Mouse (Mus musculus) stomach, embryonic 14.5 days (tissue): Measurements from ENCODE around the gene Tead2. TPM values are rescaled to one million over a fixed set of nuclear protein-coding genes. Genes with fewer than 3 reads are reported as not detected.

Source experiments
- ATAC-seq: fragments of 200-750 bp; cut with Nextera tagmentation; 2 replicates; pipeline ENCODE4 v1.8.0; 2017; ENCODE audit warnings: low read depth, moderate TSS enrichment; ENCODE audit not compliant: insufficient number of reproducible peaks, insufficient read depth, low FRiP score
- H3K27ac ChIP-seq: fragments of 300-500 bp; sonication (generic); 2 replicates; pipeline ENCODE4 v1.5.1; 2014; ENCODE audit warnings: mild to moderate bottlenecking, low read length, moderate library complexity, mixed read lengths
- H3K27me3 ChIP-seq: fragments of 300-500 bp; sonication (generic); 2 replicates; pipeline ENCODE4 v1.6.1; 2014; ENCODE audit warnings: low read length, control low read depth, mixed read lengths; ENCODE audit not compliant: control insufficient read depth, insufficient read depth
- H3K36me3 ChIP-seq: fragments of 300-500 bp; sonication (generic); 2 replicates; pipeline ENCODE4 v1.6.1; 2014; ENCODE audit warnings: mild to moderate bottlenecking, control low read depth, low read length, moderate library complexity, mixed read lengths; ENCODE audit not compliant: control insufficient read depth, insufficient read depth
- H3K4me1 ChIP-seq: fragments of 300-500 bp; sonication (generic); 2 replicates; pipeline ENCODE4 v1.6.1; 2014; ENCODE audit warnings: low read length, control low read depth, mixed read lengths; ENCODE audit not compliant: control insufficient read depth, insufficient read depth
- H3K4me2 ChIP-seq: fragments of 300-500 bp; sonication (generic); replicated peaks from 2 replicates; pipeline ENCODE4 v1.6.1; 2014; ENCODE audit warnings: low read depth, low read length, control low read depth
- H3K4me3 ChIP-seq: fragments of 300-500 bp; sonication (generic); 2 replicates; pipeline ENCODE4 v1.5.1; 2014; ENCODE audit warnings: low read depth, low read length, control low read depth
- H3K9ac ChIP-seq: fragments of 300-500 bp; sonication (generic); replicated peaks from 2 replicates; pipeline ENCODE4 v1.6.1; 2014; ENCODE audit warnings: low read depth, mild to moderate bottlenecking, control low read depth, low read length, moderate library complexity, mixed read lengths
- H3K9me3 ChIP-seq: fragments of 300-500 bp; sonication (generic); 2 replicates; pipeline ENCODE4 v1.6.1; 2016; ENCODE audit warnings: low read depth, low read length, control low read depth; ENCODE audit not compliant: control insufficient read depth
- WGBS: fragments of 180-500 bp; shearing (Covaris S2); extraction: QIAGEN DNeasy Blood & Tissue Kit; methylation state at CpG from one replicate; pipeline ENCODE4 v1.1.7; 2014; 5-methylcytosine and 5-hydroxymethylcytosine counted together
- polyA plus RNA-seq: library from polyadenylated mRNA; unstranded; fragments of >200 nt; fragmentation: Nextera tagmentation; extraction: Ambion mirVana; gene quantifications from 2 replicates; pipeline ENCODE4 v1.2.1, GENCODE M21; 2014

The Tead2 gene
- polyA plus RNA-seq, 1 experiment from 2014 or later = 167 TPM

DNA sequence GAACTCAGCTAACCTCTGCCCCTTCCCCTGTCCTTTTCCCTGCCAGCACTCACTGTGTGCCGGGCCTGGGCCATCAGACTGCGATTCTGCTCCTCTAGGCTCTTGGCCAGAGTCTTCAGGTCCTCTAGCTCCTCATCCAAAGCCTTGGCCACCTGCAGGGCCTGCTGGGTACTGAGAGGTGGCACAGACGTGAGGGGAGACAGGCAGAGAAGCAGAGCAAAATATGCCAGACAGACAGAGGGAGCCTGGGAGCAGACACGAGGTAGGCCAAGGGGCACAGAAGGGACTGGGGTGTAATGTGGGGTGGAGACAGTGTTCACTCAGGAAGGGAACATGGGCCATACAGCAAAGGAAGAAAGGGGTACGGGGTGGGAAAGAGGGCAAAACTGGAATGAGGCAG is 22.1 kb upstream of the Tead2 start:
- Histone ChIP-seq H3K4me3 (no peak overlapping the region), H3K27me3 (no peaks in the 10 kb centered on the region), H3K9ac (no peak overlapping the region), H3K4me1 (peaks cover 6% of the 10 kb centered on the region; the same call in 1 of the 2 replicates), H3K4me2 (no peak overlapping the region), H3K27ac (no peak overlapping the region), H3K9me3 (no peaks in the 10 kb centered on the region), H3K36me3 (no peaks in the 10 kb centered on the region)
- ATAC-seq = no peak
- WGBS = 49% methylated on average over 5 of the region's 5 CpGs

DNA sequence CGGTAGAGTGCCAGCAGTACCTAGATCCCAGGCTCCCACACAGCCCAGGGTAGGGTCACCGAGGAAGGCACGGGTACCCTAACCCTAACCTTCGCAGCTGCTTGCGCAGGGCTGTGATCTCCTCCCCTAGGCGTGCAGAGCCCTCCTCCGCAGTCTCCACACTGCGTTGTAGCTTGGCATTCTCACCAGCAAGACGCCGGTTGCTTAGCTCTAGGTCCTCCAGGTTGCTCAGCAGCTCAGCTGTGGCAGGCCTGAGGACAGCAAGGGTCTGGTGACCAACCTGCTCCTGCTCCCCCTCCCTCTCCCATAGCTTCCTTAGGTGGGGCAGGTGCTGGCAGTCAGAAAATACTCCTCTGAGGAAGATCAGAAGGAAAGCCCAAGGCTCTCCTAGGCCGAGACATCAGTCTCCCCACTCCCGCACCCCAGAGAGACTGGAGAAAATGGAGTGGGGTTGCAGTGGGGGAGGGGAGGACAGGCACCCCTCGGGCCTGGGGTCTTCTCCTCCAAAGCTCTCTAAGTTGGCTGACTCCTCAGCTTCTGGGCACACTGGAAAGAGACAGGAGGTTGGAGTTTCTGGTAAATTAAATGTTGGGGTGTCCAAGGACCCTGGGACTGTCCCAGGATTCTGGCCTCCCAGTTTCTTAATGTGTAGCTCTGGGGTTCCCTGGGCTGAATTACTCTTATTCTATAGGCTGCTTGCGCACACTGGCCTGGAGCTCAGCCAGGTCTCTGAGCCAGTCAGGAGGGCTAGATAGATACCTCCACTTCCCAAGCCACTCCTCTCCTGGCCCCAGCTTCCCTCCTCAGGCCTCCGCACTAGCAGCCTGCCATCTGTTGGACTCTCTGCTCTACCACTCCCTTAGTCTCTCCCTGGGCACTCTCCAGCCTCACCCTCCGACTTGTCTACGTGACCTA is 21.4 kb upstream of the Tead2 start:
- Histone ChIP-seq H3K36me3 (no peaks in the 10 kb centered on the region), H3K9me3 (no peaks in the 10 kb centered on the region), H3K27ac (no peak overlapping the region), H3K27me3 (no peaks in the 10 kb centered on the region), H3K9ac (no peak overlapping the region), H3K4me2 (no peak overlapping the region), H3K4me3 (no peak overlapping the region), H3K4me1 (peaks cover 6% of the 10 kb centered on the region; the same call in 1 of the 2 replicates)
- no peak for ATAC-seq
- 65% methylated on average over 17 of the region's 17 CpGs for WGBS

DNA sequence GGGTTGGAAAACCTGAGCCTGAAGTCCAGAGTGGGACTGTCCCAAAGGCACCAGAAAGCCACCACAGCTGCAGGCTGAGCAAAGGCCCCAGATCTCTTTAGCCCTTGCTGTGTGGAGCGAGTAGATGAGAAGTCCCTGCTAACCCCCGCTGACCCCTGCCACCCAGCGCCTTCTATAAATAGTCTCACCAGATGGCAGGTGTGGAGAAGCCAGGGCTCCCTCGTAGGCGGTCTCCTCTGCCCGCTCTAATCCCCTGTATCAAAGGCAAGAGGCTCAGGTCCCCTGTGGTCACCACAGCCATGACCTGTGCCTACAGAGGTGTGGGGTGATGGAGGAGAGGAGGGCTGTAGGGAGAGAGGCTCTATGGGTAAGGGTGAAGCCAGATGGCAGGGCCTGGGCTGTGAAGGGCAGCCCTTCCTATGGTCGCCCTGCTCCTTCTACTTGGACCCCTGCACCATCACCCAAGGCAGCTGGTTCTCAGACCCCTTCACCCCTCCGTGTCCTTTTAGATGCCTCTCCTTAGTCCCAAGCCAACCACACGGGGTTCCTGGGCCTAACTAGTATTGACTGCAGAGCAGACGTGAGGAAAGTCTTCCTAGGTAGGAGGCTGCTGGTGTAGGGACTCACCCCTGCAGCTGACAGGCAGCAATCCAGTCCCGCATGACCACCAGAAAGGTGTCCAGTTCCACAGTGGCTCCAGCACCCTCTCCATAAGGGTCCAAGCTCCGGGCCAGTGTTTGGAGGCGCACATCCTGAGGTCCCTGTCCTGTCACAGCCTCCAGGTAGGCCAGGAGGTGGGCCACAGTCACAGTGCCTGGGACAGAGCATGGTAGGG is 20.0 kb upstream of the Tead2 start:
- Histone ChIP-seq H3K27me3 (no peaks in the 10 kb centered on the region), H3K9me3 (no peaks in the 10 kb centered on the region), H3K4me2 (no peak overlapping the region), H3K27ac (no peak overlapping the region), H3K4me3 (no peak overlapping the region), H3K9ac (no peak overlapping the region), H3K4me1 (peaks cover 6% of the 10 kb centered on the region; the same call in 1 of the 2 replicates), H3K36me3 (no peaks in the 10 kb centered on the region)
- no peak for ATAC-seq
- WGBS = 55% methylated on average over 13 of the region's 13 CpGs

DNA sequence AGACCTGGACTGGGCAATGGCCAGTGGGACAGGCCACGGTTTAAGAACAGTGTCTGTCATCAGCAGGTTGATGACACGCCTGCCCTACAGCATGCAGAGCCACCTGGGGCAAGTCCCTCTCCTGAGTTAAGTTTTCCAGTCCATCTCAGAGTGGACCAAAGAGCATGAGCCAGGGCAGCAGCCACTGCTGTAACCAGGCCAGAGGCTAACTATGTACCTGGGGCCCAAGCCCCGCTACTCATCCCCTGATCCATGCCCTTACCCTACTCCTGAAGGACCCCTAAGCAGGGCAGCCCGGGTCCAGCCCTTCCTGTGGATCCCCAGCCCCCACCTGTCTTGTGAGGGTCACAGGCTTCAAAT is 19.4 kb upstream of the Tead2 start:
- 89% methylated on average over 4 of the region's 4 CpGs for WGBS

DNA sequence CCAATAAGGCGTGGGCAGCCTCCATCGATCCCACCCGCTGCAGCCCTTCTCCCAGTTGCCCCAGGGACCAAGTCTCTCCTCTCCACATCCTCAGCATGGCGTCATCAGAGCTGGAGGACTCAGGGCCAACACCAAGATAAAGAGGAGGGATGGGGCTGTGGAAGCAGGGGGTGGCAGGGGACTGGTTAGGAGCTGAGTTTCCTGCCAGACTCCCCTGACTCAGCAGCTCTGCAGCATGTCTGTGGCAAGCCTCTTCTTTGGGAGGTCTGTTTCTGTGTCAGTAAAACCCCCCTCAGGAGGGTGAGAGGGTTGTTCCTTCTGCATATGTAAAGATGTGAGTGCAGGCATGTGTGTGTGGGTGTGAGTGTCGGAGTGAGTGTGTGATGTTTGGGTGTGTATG is 18.6 kb upstream of the Tead2 start:
- Histone ChIP-seq H3K4me1 (peaks cover 2% of the 10 kb centered on the region; the same call in 1 of the 2 replicates), H3K4me2 (no peak overlapping the region), H3K27me3 (no peaks in the 10 kb centered on the region), H3K9me3 (no peaks in the 10 kb centered on the region), H3K4me3 (no peak overlapping the region), H3K9ac (no peak overlapping the region), H3K27ac (no peak overlapping the region), H3K36me3 (no peaks in the 10 kb centered on the region)
- WGBS = 67% methylated on average over 5 of the region's 5 CpGs
- no peak for ATAC-seq

More for the DNA sequence above, 19.4 kb upstream of the Tead2 start:
- Histone ChIP-seq H3K27ac (no peak overlapping the region), H3K36me3 (no peaks in the 10 kb centered on the region), H3K9me3 (no peaks in the 10 kb centered on the region), H3K4me1 (peaks cover 6% of the 10 kb centered on the region; the same call in 1 of the 2 replicates), H3K4me2 (no peak overlapping the region), H3K27me3 (no peaks in the 10 kb centered on the region), H3K4me3 (no peak overlapping the region), H3K9ac (no peak overlapping the region)
- ATAC-seq = no peak

DNA sequence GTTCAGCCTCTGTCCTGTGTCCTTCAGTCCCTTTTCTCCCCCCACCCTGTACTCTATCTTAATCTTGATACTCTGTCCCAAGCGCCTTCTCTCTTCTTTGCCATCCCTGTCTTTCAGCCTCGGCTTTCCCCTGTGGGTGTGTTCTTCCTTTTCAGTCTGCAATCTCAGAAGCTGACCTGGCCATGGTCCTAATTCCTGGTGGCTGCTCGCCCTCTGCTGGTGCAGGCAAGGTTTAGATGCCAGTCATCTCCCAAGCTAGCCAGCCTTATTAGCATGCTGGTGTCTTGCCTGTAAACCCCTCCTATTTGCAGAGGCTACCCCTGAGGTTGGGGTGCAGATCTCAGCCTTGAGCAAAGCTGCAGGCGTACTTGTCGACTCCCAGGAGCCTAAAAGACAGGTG is 17.1 kb upstream of the Tead2 start:
- Histone ChIP-seq H3K27ac (no peak overlapping the region), H3K27me3 (no peaks in the 10 kb centered on the region), H3K4me3 (no peak overlapping the region), H3K4me1 (no peaks in the 10 kb centered on the region), H3K9ac (no peak overlapping the region), H3K9me3 (no peaks in the 10 kb centered on the region), H3K4me2 (no peak overlapping the region), H3K36me3 (no peaks in the 10 kb centered on the region)
- no peak for ATAC-seq
- WGBS = 9% methylated on average over 5 of the region's 5 CpGs

DNA sequence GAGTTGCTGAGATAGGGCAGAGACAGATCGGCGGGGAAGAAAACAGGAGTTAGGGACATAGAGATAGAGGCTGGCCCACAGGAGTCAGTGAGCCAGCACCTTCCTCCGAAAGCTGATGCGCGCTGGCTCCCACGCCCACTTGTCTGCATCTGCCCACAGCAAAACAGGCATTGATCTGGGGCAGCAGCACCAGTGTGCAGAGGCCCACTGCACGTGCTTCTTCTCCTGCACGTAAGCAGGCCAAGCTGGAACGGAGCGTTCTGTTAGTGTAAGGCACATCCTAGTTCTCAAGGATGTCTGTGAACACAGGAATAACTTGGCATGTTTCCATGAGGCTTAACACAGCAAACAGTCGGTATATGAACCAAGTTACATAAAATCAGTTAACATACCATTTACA is 16.6 kb upstream of the Tead2 start:
- H3K9me3 ChIP-seq = no peaks in the 10 kb centered on the region
- H3K27me3 ChIP-seq = no peaks in the 10 kb centered on the region
- H3K4me1 ChIP-seq = no peaks in the 10 kb centered on the region
- no peak overlapping the region for H3K9ac ChIP-seq
- no peaks in the 10 kb centered on the region for H3K36me3 ChIP-seq
- 78% methylated on average over 11 of the region's 11 CpGs for WGBS
- H3K4me3 ChIP-seq = no peak overlapping the region
- no peak overlapping the region for H3K4me2 ChIP-seq
- no peak for ATAC-seq
- H3K27ac ChIP-seq = no peak overlapping the region

DNA sequence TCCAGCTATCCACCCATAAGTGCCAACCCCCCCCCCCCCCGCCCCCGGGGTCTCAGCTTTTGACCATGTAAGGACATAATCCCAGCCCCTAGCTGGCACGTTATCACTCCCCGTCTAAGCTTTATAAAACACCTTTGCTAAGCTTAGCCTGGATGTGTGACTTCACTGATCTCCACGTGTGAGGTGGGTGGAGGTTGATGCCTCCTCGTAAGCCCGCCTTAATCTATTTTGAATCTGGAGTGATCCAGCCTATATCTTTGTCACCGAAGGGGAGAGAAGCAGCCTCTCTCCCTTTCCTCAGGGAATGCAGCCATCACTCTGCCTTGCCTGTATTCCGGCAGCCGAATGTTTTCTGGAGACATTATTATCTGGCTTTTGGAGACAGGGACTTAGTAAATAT is 12.9 kb upstream of the Tead2 start:
- Histone ChIP-seq H3K9ac (no peak overlapping the region), H3K27me3 (no peaks in the 10 kb centered on the region), H3K4me3 (no peak overlapping the region), H3K36me3 (no peaks in the 10 kb centered on the region), H3K4me1 (no peaks in the 10 kb centered on the region), H3K27ac (peak overlapping the region; percentile 39), H3K4me2 (no peak overlapping the region), H3K9me3 (no peaks in the 10 kb centered on the region)
- ATAC-seq = no peak
- WGBS = 26% methylated on average over 10 of the region's 10 CpGs
